Mouse (Mus musculus): Measurements from ENCODE around the gene Rala.
"Not testable (repeated sequence)": the region's sequence is repeated elsewhere in the genome, so short reads cannot be mapped to it uniquely, and the experiment has no call there.

The Rala gene

DNA sequence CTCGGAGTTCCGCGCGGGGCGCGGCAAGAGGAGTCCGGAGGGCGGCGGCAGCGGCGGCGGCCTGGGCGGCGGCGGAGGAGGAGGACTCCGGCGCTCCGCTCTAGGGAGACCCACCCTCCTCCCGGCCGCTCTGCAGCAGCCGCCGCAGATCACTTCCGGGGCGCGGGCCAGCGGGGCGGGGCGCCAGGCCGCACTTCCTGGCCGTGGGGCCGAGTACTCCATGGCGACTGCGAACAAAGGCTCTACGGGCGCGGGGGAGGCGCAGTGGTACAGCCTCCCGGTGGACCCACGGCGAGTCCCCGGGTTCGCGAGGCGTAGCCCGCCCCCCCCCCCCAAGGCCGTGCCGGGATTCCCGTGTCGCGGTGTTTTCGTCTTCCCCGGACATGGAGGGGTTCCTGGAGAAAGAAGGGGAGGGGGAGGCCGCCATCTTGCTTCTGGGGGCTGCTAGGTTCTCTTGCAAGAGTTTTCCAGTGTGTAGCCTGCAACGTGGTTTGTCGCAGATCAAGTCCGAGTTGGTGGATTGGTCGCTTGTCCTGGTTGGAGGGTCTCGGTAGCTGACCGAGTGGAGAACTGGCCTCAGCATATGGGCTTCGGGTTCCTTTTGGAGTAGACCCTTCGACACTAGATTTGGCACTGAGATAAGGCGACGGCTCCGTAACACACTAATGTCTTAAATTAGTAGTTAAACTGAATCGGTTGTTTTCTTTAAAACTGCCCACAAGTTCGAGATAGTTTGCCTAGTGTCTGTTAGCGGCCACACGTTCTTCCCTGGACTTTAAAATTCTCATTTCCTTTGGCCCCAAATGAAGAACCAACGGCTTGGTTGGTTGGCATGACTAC lies at the start of gene Rala:
Rala (minus strand) TSS at position 162 of the 840 bp plus-strand sequence.
- DNase-seq (ENCODE audit: low spot score in 2 of 2) = peak; percentile 88 to 96

DNA sequence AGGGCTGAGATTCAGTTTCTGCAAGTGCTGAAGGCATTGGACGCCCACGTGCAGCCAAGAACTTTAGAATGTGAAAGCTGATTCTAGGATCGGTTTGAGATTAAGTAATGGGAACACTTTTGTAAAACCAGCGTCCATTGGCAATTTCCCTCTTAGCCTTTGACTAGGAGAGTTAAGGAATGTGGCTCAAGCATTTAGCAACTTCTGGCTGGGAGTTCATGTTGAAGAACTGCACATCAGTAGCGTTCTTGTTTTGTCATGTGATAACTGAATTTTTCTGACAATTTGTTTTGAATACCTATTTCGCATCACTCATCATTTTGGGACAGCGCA lies 49.4 kb upstream of the Rala start:
- DNase-seq (ENCODE audit: low spot score in 2 of 2) = no peak

- peak; percentile 90 to 96 for DNase-seq (ENCODE audit: low spot score in 2 of 2)
Observed at GRCm38 (mm10) chr13:17992697-17993514, 48.9 kb upstream of the Rala start, which contains the start of gene Yae1d1. Gene Yae1d1, minus strand, starts transcription at chr13:17993349.

- no peak for DNase-seq (ENCODE audit: low spot score in 2 of 2)
Observed at GRCm38 (mm10) chr13:17992009-17992408, 48.0 kb upstream of the Rala start.

DNA sequence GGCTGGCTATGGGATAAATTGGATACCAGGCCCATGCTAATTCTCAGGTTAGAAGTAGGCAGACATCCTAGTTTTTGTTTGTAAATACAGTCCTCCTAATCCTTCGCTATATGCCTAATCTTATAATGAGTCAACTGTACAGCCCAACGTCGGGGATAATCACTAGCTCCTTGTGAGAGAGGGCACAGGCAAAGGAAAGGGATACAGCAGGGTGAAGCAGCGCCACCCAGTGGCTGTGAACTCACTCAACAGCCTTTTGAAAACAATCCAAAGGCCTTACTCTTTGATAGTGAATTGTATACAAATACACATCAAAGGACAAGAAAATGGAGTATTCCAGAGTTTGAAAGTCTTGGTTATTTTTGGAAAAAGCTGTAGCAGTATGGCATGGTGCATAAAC lies 39.2 kb upstream of the Rala start:
- DNase-seq (ENCODE audit: low spot score in 2 of 2) = peak; percentile 22 to 35

DNA sequence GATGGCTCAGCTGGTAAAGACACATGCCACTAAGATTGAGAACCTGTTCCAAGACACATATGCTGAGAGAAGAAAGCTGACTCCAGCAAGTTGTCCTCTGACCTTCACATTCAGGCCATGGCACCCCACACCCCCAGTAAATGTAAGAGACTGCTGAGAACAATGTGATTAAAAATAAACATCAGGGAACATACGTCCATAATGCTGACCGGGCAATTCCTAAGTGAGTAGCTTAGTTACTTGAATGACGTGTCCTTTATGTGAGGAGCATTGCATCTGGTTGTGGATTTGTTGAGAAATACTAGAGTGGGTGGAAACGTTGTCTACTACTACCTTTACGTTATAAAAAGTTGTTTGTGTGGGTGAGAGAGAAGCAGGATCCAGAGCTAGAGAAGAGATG lies 38.6 kb upstream of the Rala start:
- DNase-seq (ENCODE audit: low spot score in 2 of 2) = no peak

DNA sequence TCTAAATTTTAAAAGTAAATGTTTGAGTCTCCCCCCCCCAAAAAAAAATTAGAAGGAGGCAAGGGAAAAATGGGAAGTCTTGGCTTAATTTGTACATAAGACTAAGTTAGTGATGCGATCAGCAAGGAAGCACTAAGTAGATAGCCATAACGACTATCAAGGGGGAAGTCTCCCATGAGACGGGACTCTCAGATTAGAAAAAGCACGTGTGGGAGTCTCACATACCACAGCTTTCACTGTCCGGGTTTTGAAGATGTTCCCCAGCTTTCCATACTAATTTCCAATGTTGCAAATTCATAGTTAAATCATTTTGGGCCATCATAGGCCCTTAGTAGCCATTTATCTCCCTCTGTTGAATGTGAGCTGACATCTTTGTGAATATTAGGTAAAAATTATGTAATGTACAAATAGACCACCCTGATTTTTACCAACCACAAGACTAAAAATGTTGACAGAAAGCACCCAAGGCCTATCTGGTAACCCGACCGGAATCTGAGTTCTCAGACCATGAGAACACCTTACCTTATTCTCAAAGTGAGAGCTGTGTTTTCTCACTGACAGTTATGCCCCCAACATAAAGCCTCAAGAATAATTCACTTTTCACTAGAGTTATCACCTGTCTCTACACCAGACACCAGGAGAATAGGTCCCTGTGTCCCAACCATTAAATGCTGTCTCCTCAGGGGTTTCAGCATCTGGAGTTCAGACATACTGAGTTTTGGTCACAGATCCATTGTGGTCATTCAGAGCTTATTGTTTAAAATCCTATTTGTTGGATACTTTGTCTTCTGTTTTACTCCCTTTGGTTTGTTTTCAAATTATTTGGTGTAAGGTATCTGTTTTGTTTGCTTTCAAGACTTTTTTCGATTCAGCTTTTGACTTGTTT lies 33.1 kb upstream of the Rala start:
- DNase-seq (ENCODE audit: low spot score in 2 of 2) = no peak

- no peak for DNase-seq (ENCODE audit: low spot score in 2 of 2)
Observed at GRCm38 (mm10) chr13:17975891-17976290, 31.9 kb upstream of the Rala start.

GRCm38 (mm10) chr13:17975457-17975856 lies 31.4 kb upstream of the Rala start:
- no peak for DNase-seq (ENCODE audit: low spot score in 2 of 2)

DNA sequence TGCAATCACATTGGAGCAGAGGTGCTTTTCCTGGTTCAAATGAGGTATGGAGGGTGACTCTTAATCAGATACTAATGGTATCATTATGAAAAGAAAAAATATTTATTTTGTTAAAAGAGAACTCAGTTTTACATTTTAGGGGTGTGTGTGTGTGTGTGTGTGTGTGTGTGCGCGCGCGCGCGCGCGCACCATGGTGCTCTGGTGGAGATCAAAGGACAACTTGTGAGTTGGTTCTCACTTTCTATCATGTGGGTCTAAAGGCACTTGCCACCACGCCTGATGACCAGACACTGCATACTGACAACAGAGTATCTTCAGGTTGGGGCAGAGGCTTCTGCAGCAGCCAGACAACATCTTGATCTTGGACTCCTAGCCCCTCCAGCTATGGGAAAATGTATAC lies 30.7 kb upstream of the Rala start:
- no peak for DNase-seq (ENCODE audit: low spot score in 2 of 2)

DNA sequence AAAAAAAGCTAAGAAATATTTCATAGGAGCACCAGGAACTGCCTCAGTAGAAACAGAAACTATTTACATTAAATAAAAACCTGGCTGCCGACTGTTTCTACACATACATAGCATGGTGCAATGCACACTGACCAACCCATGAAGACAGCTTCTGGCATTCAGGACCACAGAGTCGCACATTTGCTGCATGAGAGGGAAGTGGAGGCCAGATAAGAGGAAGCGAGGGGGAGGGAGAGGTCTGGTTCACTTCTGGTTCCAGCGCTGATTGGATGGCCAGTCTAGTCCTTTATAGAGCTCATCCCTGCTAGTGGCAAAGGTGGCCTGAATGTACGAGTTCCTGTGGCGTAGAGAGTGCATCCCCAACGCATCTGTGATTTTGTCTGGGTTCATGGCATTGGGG lies 16.6 kb upstream of the Rala start:
- DNase-seq (ENCODE audit: low spot score in 2 of 2) = no peak

GRCm38 (mm10) chr13:17954282-17954681 lies 10.2 kb upstream of the Rala start:
- DNase-seq (ENCODE audit: low spot score in 2 of 2) = no peak

DNA sequence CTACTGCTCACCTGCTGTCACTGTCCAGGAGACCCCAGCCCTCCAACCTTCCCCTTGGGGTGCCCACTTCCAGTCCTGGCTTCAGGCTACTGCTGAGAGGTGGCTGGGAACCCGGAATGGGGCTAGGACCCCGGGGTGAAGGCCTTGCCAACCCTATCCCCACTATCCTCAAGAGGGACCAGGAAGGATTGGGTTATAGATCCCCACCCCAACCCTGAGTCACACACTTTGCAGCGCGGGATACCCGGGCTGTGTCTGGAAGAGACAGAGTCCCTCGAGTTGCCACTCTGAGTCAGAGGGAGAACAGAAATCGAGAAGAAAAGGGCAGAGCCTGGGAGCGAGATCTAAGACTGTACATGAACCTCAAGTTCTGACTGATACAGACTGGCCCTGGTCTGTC lies 6.5 kb upstream of the Rala start:
- DNase-seq (ENCODE audit: low spot score in 2 of 2) = not testable (repeated sequence)

- no peak for DNase-seq (ENCODE audit: low spot score in 2 of 2)
Observed at GRCm38 (mm10) chr13:17949555-17949954, 5.5 kb upstream of the Rala start.

- no peak for DNase-seq (ENCODE audit: low spot score in 2 of 2)
Observed at GRCm38 (mm10) chr13:17943306-17944077, 547 bp downstream of the Rala start.

GRCm38 (mm10) chr13:17942338-17942737 lies 1.7 kb downstream of the Rala start:
- no peak for DNase-seq (ENCODE audit: low spot score in 2 of 2)

DNA sequence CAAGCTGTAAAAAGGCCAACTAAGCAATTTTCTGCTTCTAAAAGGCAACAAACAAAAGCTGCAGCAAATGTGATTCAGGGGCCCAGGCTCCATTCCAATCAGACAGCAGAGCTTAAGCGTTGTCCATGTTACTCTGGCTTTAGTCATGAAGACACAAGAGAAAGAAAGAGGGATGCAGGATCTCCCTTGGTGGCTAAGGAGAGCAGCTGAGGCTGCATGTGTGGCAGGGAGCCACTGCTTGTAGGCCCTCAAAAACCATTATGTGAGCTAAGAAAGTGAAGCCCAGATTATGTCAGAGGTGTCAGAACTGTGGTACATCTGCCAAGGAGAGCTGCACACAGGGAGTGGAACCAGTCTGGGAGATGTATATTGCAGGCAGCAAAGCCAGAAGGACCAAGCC lies 36.7 kb downstream of the Rala start:
- peak in 1 of 2 experiments; percentile 6 for DNase-seq (ENCODE audit: low spot score in 2 of 2)

DNA sequence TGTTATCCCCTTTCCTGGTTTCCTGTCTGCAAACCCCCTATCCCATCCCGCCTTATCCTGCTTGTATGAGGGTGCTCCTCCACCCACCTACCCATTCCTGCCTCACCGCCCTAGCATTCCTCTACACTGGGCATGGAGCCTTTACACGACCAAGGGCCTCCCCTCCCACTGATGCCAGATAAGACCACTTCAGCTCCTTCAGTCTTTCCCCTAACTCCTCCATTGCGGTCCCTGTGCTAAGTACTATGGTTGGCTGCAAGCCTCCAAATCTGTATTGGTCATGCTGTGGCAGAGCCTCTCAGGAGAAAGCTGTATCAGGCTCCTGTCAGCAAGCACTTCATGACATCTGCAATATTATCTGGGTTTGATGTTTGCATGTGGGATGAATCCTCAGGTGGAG lies 42.6 kb downstream of the Rala start:
- DNase-seq (ENCODE audit: low spot score in 2 of 2) = no peak

- DNase-seq (ENCODE audit: low spot score in 2 of 2) = no peak
Observed at GRCm38 (mm10) chr13:17900641-17901040, 43.4 kb downstream of the Rala start.

DNA sequence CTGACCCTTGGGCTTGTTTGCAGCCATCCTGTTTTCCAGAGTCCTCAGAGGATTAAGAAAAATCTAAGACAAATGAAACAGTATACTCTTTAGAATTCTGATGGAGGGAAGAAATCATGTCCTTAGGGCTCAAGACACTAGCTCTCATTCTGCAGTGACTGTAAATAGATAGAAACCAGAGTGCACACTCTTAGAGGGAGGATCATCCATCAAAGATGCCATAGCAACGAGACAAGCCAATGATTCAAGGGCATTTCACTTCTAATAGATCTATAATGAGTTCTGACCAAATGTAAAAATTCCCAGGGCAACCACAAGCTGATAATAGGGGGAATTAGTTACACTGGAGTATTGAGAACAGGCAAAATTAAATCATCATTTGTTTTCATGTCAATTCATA lies 47.0 kb downstream of the Rala start:
- DNase-seq (ENCODE audit: low spot score in 2 of 2) = no peak

GRCm38 (mm10) chr13:17891545-17891944 lies 52.5 kb downstream of the Rala start:
- DNase-seq (ENCODE audit: low spot score in 2 of 2) = no peak
